Mouse (Mus musculus) natural killer cell, adult 2 months (primary cell): ENCODE data around the gene Stk32c.
A peak's percentile ranks its signal among the peaks of the same experiment; 100 is the strongest.

Experiments
- DNase-seq, 2 experiments: peaks; one replicate each; pipeline ENCODE4 v3.0.0; 2022; ENCODE audit warnings: low spot score in 2 of 2

The Stk32c gene

DNA sequence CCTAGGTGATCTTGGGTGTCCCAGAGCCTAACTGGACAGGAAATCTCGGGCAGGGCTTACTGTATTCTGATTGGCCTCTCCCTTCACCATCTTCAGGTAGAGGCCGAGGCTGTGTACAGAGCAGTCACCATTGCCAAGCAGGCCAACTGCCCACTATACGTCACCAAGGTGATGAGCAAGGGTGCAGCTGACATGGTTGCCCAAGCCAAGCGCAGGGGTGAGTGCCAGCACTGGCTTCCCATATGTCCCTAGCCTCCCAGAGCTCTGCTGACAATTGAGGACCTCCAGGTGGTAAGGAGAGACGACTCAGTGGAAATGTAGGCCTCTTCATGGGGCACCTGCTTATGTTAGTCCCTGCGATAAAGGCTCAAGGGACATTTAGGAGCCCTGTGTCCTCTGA is 118.3 kb downstream of the Stk32c start:
- no peak for DNase-seq

DNA sequence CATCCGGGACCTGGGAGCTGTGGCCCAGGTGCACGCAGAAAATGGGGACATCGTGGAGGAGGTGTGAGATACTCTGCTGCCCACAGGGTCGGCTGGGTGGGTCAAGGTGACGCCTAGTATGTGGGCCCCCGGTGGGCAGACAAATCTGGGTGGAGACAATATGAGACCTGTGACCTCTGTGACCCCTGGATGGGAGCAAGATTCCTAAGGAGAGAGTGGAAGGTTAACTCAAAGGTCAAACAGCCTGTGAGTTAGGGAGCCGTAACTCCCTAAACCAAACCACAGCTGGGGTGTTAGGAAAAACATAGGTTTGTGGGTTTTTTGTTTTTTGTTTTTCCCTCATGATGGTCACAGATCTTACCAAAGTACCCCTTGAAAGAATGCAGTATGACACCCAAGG is 119.3 kb downstream of the Stk32c start:
- no peak for DNase-seq

DNA sequence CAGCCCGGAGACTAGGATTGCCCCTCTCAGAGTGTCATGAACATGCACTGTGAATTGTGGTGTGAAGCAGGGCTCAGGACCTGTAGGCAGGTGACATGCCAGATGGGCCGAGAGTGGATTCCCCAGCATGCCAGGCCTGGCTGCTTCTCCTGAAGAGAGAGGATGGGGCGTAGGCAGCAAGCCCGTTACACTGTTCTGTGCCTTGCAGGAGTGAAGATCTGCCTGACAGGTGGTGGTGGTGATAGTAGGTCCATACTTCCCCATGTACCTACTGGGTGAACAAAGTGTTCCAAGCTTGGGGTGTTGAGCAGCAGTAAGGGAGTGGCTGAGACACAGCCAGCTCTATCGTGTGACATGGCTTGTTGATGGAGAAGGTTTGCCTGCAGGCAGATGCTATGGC is 120.0 kb downstream of the Stk32c start:
- no peak for DNase-seq

DNA sequence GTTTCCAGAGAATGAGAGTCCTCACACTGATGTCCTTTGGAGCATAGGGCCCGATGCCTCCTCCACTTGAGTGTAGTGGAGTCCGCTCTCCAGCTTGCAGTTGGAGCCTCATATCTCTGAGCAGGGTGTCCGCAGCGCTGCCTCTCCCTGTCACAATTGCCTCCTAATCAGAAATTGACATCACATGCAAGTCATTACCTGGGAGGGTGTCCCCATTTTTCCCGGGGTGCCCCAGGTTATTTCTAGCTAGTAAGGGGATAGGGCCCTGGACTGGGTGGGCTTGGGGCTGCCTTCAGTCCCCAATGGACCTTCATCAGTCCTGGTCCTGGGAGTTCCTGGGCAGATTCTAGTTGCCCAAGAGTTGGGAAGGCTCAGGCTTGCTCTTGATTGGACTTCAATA is 120.4 kb downstream of the Stk32c start:
- DNase-seq = no peak

DNA sequence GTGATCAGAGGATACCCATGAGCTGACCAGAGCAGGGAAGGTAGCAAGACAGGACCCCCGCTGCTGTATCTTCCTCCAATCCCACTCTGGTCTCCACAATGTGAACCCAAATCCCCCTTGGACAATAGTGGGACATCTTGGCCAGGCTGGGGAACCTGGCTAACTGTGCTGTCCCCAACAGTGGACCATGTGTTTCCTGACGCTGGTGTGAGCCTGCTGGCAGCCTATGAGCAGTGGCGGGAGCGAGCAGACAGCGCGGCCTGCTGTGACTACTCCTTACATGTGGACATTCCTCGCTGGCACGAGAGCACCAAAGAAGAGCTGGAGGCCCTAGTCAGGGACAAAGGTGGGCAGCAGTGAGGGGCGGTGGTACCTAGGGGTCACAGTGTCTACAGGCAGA is 121.4 kb downstream of the Stk32c start:
- no peak for DNase-seq

DNA sequence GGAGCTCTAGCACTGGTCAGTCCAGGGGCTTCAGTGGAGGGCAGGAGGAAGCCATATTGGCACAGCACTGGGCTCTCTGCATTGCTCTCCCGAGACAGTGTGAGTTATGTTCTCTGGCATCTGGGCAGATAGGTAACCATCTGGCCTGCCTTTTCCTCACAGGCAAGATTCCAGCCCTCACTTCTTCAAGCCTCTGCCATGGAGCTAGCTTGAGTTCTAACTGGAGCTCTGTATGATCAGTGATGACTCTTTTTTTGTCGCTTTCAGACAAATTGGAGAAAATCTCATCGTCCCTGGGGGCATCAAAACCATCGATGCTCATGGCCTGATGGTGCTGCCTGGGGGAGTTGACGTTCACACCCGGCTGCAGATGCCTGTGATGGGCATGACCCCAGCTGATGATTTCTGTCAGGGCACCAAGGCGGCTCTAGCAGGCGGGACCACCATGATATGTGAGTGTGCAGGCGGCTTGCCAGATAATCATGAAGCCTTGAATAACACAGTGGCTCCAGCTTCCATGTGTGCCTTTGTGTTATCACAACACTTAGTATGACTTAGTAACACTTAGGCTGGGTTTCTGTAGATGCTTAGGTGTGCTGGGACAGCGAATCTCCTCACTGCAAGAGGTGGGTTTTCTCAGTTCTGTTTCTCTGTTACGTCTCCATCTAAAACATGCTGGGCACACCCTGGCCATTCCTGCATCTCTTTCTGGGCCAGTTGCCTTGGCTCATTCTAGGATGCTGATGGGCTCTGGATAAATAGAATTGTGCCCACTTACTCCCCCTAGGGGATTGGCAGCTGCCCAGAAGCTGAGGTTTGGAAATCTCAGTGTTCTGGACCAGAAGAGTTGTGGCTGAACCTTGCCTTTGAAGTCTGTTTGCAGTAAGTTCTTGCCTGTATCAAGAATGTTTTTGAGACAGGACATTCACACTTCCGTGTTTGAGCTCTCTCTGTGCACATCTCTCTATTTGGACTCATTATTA is 122.9 kb downstream of the Stk32c start:
- no peak for DNase-seq

DNA sequence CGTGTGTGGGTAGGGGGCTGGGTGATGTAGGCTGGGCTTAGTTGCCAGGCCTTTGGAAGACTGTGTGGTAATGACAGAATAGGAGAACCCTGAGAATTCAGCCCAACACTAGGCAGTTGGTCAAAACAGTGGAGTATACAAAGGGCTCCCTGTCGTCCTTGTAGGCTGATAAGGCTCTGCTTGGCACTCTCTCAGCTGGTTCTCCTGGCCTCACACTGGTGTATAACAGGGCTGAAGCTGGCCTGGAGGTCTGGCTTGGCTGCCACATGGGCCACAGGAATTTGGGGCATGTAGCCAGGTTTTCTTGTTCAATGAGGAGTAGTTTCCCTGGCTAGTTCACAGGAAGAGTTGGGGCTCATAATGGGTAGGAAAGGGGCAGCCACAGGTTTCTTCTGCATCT is 125.3 kb downstream of the Stk32c start:
- DNase-seq = no peak

DNA sequence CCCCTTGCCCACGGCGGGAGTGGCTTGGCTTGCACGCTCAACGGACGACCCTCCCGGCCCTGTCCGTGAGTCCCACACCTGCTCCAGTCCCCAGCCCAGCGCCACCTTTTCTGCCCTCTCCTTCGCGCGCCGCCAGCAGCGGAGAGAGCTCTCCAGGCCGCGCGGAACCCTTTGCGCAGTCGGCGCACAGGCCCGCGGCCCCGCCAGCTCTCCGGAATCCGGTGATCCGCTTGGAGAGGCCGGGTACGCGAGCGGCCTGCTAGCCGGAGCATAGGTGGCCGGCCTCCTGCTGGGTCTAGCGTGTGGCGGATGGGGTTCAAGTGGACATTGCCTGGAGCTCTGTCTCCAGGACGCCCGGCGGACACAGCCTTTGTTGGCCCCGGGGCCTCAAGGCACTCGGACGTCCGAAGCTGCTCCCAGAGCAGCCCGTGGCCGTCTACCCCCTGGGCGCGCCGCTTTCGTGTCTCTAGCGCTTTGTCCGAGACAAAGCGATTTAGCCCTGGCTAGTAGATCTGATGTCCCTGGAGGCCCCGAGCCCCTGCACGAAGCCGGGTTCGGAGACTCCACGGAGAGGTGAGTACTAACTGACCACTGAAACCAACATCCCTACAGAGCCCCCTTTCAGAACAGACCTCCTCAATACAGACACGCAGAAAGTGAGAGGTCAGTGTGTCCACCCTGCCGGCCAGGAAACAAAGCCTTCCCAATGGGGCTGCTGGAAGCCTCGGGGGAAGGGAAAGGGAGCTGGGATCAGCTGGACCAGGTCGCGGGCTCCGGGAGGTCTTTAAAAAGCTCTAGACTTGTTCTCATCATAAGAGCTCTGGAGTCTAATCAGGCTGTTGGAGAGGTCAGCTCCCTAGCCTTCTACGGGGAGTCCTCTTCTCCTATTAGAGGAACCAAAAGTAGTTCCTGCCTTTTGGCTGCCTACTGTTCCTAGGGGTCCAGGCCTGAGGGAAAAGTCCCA is 126.6 kb downstream of the Stk32c start:
- DNase-seq = no peak

DNA sequence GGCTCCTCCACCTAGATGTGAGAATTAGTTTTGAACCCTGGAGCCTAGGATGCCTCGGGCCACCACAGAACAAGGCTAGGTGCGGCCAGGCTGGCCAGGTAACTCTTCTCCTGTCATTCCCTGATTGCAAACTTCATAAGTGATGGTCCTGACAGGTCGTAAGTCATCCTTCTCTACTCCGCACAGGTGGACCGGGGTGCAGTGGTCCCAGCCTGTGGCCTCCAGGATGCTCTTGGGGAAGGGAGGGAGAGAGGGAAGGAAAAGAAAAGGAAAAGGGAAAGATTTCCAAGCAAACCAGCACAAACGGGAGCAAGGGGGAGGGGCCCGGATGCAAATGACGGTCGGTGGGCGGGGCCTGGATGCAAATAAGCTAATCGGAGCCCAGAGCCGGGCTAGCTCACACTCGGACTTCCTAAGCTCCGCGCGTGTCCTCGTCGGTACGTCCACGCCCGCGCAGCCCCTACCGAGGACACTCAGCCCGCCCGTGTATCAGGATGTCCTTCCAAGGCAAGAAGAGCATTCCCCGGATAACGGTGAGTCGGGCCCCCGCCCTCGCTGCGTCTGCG is 127.4 kb downstream of the Stk32c start, which contains the start of gene Dpysl4:
Gene Dpysl4, plus strand, starts transcription at position 373 of the 566 bp plus-strand sequence.
- no peak for DNase-seq

DNA sequence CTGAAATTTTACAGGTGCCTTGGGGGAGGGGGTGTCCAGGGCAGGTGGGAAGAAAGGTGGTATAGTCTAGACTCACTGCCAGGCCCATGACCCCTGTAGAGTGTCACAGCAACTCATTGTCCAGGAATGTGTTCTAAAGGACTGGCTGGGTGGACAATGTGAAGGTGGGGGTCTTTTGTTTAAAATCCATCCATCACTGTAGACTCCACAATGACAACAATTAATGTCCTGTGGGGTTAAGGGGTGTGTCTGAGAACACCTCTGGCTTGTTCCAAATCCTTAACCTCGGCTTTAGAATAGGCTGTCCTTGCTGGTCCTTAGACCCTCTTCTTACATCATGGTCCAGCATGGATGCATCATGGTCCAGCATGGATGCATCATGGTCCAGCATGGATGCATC is 128.8 kb downstream of the Stk32c start:
- no peak for DNase-seq

DNA sequence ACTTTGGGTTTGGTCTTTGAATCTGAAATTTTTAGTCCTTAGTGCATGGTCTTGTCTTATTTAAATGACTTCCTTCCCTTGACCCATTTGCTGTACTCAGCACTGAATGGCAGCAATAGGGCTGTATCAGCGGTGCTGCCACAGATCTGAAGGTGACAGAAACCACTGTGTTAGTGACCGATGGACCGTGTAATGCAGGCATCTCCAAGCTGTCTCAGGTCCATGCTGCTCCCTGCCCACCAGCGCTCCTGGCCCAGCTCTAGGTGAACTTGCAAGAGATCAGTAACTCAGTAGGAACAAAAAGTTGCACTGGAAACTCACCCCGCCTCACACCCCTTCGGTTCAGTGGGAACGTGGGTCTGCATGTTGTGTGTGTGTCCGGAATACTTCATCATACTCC is 130.8 kb downstream of the Stk32c start:
- DNase-seq = no peak

DNA sequence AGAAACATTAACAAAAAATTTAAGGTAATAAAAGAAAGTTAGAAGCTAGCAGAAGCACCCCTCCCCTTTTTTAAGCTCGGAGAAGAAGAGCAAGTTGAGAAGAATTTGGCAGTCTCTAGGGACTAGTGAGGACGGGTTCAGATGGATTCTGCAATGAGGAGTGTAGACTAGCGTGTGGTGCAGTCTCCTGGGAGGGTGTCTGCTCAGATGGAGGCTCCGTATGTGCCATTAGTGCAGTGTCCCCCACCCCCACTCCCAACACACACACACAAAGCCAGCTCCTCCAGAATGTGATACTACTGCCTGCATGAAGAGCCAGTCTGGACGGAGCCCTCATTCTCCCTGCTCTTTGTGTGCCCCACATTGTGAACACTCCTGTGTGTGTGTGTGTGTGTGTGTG is 131.9 kb downstream of the Stk32c start:
- no peak for DNase-seq

DNA sequence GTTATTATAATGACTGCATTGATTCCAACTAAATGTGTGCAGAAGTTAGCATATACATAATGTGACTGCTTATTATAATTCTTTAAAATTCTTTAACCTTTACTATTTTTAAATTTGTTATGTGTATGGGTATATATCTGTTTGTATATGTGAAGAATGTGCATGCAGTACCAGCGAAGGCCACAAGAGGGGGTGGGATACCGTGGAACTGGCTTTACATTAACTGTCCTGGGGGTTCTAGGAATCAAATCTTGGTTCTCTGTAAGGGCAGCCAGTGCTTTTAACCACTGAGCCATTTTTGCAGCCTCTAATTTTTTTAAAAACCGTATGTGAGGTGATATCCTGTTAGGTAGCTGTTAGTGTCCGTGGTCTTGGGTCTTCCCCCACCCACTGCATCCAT is 132.4 kb downstream of the Stk32c start:
- no peak for DNase-seq

DNA sequence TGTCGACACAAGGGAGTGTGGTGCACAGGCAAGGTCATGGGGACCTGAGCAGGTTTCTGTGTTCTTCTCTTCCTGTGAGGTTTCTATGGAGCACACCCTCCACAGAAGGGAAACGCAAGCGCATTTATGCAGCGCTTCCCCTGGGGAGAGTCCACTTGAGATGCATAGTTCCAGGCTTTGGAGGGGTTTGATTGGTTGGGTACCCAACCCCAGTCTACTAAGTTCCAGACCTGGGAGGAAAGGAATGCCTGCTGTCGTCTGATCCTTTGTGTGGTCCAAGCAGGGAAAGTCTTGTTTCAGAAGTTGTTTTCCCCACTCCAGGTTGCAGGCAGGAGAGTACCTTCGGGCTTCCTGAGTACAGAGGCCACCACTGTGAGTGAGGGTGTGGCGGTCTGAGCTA is 134.0 kb downstream of the Stk32c start:
- DNase-seq = no peak

DNA sequence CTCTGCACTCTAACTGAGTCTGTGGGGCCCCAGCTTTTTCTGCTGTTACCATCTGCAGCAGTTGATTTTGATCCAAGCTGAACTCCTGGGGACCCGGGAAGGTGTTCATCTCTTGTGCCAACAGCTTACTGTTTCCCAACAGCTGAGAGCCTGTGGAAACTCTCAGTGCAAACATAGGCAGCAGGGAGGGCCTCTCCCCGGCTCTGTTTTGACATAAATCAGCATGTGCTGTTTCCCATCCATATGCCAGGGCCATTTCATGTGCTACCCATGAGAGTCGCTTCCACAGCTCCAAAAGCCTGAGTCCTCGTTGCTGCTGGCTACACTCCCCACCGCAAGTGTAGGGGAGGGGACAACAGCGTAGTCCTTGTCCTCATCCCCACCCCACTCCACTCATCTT is 134.9 kb downstream of the Stk32c start:
- no peak for DNase-seq

DNA sequence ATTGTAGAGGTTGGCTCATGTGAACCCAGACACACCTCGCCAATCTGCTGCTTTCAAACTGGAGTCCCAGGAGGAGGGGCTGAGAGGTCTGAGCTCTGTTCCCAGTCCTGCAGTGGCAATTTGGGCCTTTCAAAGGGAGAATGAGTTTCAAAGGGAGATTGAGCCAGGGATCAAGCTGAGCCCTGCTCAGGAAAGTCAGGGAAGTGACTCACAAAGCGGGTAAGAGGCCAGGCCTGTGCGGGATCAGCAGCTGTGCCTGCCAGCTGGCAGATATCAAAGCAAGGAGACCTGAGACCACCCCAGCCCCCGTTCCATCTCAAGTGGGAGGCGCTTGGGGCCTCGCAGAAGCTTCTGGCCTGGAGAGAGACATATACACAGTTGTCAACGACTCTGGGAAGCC is 135.8 kb downstream of the Stk32c start:
- no peak for DNase-seq

DNA sequence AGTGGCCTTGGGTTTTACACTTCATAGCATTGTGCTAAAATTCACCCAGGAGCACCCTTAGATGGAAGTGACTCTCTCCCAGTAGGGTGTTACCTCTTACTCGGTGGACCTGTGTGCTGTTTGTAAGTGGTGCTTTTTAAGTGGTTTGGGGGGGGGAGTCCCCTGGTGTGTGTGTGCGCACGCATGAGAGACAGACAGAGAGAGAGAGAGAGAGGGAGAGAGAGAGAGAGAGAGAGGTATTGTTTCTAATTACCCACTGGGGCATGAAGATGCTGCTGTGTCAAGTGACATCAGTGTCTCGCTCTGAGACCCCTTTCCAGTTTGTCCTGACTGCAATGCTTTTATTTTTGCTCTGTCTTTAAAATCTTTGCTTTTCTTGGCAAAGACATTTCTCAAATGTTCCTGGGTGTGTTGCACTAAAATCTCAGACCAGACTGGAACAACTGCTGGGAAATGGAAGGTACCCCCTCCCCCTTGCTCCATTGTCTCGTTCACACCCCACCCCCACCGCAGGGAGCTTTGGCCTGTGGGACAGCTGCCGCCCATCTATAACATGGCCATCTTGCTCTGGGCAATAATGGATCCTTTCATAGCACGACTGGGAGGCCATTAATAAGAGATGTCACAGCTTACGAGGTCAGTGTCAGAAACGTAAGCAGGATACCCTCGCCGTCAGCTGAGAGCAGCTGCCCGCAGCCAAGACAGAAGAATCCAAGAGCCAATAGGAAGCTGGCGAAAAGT is 137.9 kb downstream of the Stk32c start:
- DNase-seq = no peak

DNA sequence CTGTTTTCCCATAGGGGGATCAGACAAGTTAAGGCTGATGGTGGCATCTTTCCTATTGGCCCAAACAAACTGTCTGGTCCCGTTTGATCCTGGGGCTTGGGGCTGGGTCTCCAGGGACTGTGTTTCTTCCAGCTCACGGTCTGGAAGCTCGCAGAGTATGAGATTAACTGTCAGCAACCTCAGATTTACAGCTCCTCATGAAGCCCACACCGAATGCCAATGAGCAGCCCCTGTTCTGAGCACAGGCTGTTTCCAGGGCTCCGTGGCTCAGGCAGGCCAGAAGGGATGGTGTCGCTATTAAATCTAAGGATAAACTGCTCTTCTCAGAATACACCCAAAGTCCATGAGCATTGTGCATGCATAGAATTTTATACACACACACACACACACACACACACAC is 138.9 kb downstream of the Stk32c start:
- no peak for DNase-seq

DNA sequence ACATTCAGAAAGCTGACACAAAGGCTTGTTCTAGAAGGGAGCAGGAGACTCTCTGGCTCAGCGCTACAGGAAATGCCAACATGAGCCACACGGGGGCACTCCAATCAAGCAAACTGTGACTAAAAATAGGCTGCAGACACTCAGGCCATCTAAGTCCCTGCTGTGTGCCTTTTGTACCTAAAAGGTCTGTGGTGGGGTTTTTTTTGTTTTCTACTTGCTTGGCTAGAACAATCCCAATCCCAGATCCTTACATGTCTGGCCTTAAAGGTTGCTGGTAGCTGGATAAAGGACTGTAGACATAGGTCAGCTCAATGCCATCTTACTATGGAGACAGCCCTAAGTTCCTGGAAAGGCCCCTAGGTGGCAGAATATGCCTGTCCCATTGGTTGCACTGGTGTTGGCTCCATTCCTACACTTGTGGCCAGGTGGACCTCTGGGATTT is 144.9 kb downstream of the Stk32c start:
- DNase-seq = peak; percentile 32

DNA sequence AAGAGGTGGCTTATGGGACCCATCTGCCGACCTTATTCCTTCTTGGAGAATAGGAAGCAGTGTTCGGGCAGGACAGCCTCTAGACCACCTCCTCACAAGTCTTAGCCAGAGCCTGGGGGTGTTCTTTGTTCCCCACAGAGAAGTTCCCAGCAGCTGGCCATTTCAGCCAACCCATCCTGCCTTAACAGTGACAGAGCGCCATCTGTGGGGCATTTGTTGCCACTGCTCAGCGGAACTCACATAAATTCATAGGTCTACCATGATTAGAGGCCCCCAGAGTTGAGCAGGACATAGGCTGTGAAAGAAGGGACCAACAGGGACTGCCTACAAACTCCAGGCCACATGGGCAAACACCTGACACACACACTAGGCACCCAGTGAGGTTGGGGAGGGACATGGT is 149.7 kb downstream of the Stk32c start:
- DNase-seq = no peak
